Mouse (Mus musculus) ES-Bruce4 (cell line): ENCODE measurements around the gene Apoc3. TPM values are rescaled to one million over a fixed set of nuclear protein-coding genes. Genes with fewer than 3 reads are reported as not detected.

Experiments
- H3K27ac ChIP-seq: 2 replicates; pipeline ENCODE4 v1.5.1; 2012; ENCODE audit warnings: low read length, inconsistent platforms; ENCODE audit not compliant: insufficient read depth
- H3K27me3 ChIP-seq: 2 replicates; pipeline ENCODE4 v1.6.1; 2012; ENCODE audit warnings: mild to moderate bottlenecking, low read length, inconsistent platforms; ENCODE audit not compliant: control insufficient read depth, poor library complexity, insufficient read depth, severe bottlenecking
- H3K36me3 ChIP-seq: 2 replicates; pipeline ENCODE4 v1.6.1; 2012; ENCODE audit warnings: inconsistent platforms, mild to moderate bottlenecking, low read length, moderate library complexity; ENCODE audit not compliant: control insufficient read depth, poor library complexity, insufficient read depth, severe bottlenecking
- H3K4me1 ChIP-seq: one replicate; pipeline ENCODE4 v1.8.1; 2011; ENCODE audit warnings: low read length; ENCODE audit not compliant: control insufficient read depth, insufficient read depth
- H3K4me3 ChIP-seq: 2 replicates; pipeline ENCODE4 v1.5.1; 2011; ENCODE audit warnings: low read depth, mild to moderate bottlenecking, low read length
- H3K9ac ChIP-seq: 2 replicates; pipeline ENCODE4 v1.6.1; 2012; ENCODE audit warnings: low read depth, mild to moderate bottlenecking, inconsistent platforms; ENCODE audit not compliant: poor library complexity, severe bottlenecking
- H3K9me3 ChIP-seq: replicated peaks from 2 replicates; pipeline ENCODE4 v1.6.1; 2012; ENCODE audit warnings: mild to moderate bottlenecking, low read length, inconsistent platforms; ENCODE audit not compliant: control insufficient read depth, poor library complexity, insufficient read depth, severe bottlenecking
- CTCF ChIP-seq: IDR thresholded peaks from one replicate; pipeline ENCODE4 v1.8.1; 2011; ENCODE audit warnings: low read depth, low read length
- EP300 ChIP-seq: IDR thresholded peaks from 2 replicates; pipeline ENCODE4 v1.6.1; 2011; ENCODE audit warnings: low read depth, low read length; ENCODE audit not compliant: insufficient read depth
- POLR2A ChIP-seq: IDR thresholded peaks from one replicate; pipeline ENCODE4 v1.8.1; 2011; ENCODE audit warnings: low read length; ENCODE audit not compliant: insufficient read depth
- polyA plus RNA-seq: library from polyadenylated mRNA; stranded (reverse); fragments of >200 nt; gene quantifications from 2 replicates; pipeline ENCODE4 v1.2.4, GENCODE M21; 2011; ENCODE audit warnings: low read depth; ENCODE audit not compliant: missing spikeins, insufficient read depth, insufficient read length

Apoc3 gene
- polyA plus RNA-seq, 1 experiment, result not detected

GRCm38 (mm10) chr9:46192642-46193041 is 42.8 kb downstream of the Apoc3 start:
- Histone ChIP-seq H3K27me3 (no peaks in the 10 kb centered on the region), H3K4me1 (no peaks in the 10 kb centered on the region), H3K9ac (no peak overlapping the region), H3K36me3 (0 out of 2 replicates have a peak, but pooled peaks cover 2% of the 10 kb centered on the region), H3K27ac (no peak overlapping the region), H3K9me3 (no peaks in the 10 kb centered on the region), H3K4me3 (no peak overlapping the region)
- TF ChIP-seq CTCF (no peak), EP300 (no peak), POLR2A (no peak)

DNA sequence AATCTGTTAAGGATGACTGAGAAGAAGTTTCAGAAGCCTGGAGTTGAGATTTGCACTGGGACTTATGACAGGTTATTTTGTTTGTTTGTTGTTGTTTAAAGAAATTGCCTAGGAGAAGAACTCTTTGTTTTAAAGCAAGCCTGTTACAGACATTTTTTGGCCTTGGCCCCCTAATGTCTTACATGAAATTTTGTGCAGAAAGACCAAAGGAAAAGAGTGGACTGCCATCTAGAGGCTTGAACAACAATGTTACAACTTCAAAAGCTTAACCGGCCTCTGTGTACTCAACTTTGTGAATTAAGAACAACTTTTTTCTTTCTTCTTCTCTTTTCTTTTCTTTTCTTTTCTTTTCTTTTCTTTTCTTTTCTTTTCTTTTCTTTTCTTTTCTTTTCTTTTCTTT is 43.8 kb downstream of the Apoc3 start:
- Histone ChIP-seq H3K9ac (no peak overlapping the region), H3K9me3 (no peaks in the 10 kb centered on the region), H3K27ac (no peak overlapping the region), H3K36me3 (0 out of 2 replicates have a peak, but pooled peaks cover 2% of the 10 kb centered on the region), H3K27me3 (no peaks in the 10 kb centered on the region), H3K4me3 (no peak overlapping the region), H3K4me1 (no peaks in the 10 kb centered on the region)
- no peak for TF ChIP-seq CTCF
- no peak for TF ChIP-seq POLR2A
- TF ChIP-seq EP300, result no peak

GRCm38 (mm10) chr9:46191234-46191633 is 44.2 kb downstream of the Apoc3 start:
- H3K9me3 ChIP-seq, result no peaks in the 10 kb centered on the region
- H3K27ac ChIP-seq, result no peak overlapping the region
- no peak overlapping the region for H3K4me3 ChIP-seq
- H3K4me1 ChIP-seq, result no peaks in the 10 kb centered on the region
- 0 out of 2 replicates have a peak, but pooled peaks cover 2% of the 10 kb centered on the region for H3K36me3 ChIP-seq
- H3K9ac ChIP-seq, result no peak overlapping the region
- no peaks in the 10 kb centered on the region for H3K27me3 ChIP-seq
- TF ChIP-seq POLR2A, result no peak
- TF ChIP-seq EP300, result no peak
- no peak for TF ChIP-seq CTCF

DNA sequence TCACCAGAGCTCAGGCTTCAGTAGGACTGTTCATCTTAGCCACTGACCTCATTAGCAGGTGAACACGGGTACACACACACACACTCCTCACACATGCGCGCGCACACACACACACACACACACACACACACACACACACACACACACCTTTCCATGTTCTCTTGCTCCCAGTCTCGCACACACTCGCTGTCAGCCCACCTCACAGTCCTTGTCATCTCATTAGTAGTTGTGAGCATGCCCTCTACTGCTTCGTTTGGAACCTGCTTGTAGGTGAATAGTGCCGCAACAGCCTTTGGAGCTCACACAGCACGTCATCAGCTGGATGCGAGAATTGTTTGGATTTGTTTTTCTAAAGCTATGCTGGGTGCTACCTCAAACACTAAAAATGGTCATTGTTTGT is 46.1 kb downstream of the Apoc3 start:
- H3K4me1 ChIP-seq, result no peaks in the 10 kb centered on the region
- H3K27ac ChIP-seq, result no peak overlapping the region
- H3K9ac ChIP-seq, result no peak overlapping the region
- TF ChIP-seq CTCF (peak; percentile 12), EP300 (no peak)
- H3K4me3 ChIP-seq, result no peak overlapping the region
- H3K9me3 ChIP-seq, result no peaks in the 10 kb centered on the region
- H3K36me3 ChIP-seq, result no peaks in the 10 kb centered on the region
- no peaks in the 10 kb centered on the region for H3K27me3 ChIP-seq

DNA sequence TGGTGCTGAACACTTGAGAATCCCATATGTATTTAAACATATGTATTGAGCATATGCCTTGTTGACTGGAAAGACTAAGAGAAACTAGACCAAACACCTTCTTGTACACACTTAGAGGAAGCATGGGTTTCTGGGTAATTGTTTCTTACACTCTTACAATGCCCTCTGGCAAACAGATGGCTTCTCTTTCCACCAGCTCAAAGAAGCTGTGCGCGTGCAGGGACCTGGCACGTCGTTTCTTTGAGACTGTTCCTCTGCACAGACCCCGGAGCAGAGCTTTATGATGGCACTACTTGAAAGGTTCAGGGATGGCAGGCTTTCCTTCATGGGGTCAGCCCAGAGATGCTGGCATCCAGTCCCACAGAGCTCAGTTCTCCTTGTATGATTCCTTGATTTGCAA is 46.5 kb downstream of the Apoc3 start:
- no peak overlapping the region for H3K4me3 ChIP-seq
- no peaks in the 10 kb centered on the region for H3K4me1 ChIP-seq
- H3K27ac ChIP-seq, result no peak overlapping the region
- no peaks in the 10 kb centered on the region for H3K27me3 ChIP-seq
- no peaks in the 10 kb centered on the region for H3K9me3 ChIP-seq
- H3K9ac ChIP-seq, result no peak overlapping the region
- no peaks in the 10 kb centered on the region for H3K36me3 ChIP-seq
- TF ChIP-seq POLR2A (no peak), CTCF (no peak), EP300 (no peak)

DNA sequence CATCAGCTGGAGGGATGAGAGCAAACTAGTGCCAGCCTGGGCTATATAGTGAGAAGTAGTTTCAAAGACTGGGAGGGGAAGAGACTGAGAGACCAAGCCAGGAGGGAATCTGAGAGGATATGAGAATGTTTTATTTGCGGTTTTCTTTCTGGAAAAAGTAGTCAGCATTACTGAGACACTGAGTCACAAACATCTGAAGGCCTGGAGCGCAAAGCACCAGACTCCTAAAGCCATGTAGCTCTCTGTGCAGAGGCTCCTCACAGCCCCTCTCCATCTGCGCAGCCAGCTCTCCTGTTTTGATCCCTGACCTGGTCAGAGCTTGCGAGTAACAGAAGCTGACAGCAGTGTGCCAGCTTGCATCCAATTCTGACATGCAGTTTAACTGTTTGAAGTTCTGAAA is 47.1 kb downstream of the Apoc3 start:
- TF ChIP-seq POLR2A, result no peak
- TF ChIP-seq CTCF, result no peak
- TF ChIP-seq EP300, result no peak
- Histone ChIP-seq H3K27ac (no peak overlapping the region), H3K4me1 (no peaks in the 10 kb centered on the region), H3K27me3 (no peaks in the 10 kb centered on the region), H3K9me3 (no peaks in the 10 kb centered on the region), H3K4me3 (no peak overlapping the region), H3K36me3 (no peaks in the 10 kb centered on the region), H3K9ac (no peak overlapping the region)

GRCm38 (mm10) chr9:46186387-46186786 is 49.0 kb downstream of the Apoc3 start:
- H3K27ac ChIP-seq, result no peak overlapping the region
- H3K9me3 ChIP-seq, result no peaks in the 10 kb centered on the region
- no peaks in the 10 kb centered on the region for H3K4me1 ChIP-seq
- TF ChIP-seq EP300, result no peak
- TF ChIP-seq POLR2A, result no peak
- H3K9ac ChIP-seq, result no peak overlapping the region
- H3K36me3 ChIP-seq, result no peaks in the 10 kb centered on the region
- H3K27me3 ChIP-seq, result no peaks in the 10 kb centered on the region
- no peak overlapping the region for H3K4me3 ChIP-seq
